ENCODE assay signal across 8 mouse cellular contexts in the genomic region with DNA sequence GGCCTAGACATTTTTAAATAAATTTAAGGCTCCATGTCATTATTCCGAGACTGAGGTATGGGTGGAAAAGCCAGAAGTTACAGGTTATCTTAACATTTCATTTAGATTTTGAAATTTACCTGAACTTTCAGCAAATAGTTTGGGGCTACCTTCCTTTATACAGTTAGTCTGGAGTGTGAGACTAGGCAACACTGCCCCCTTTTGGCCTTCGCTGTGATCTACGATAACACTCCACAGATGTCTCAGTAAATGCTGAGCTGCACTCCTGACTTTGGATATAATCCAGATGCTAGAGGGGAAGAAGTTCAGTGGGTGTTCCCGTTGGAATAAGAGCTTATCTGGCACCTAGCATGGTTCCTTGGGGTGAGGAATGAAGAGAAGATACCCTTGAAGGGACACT.
DNase-seq lines count a peak whose midpoint lies in the region; ATAC-seq and TF ChIP-seq lines count a peak whose summit lies in the region.

No protein-coding gene starts in this region.

- no peak overlapping the region for H3K4me3 ChIP-seq in layer of hippocampus, adult 2 months
- no peak overlapping the region for H3K4me3 ChIP-seq in neural tube, embryonic 12.5 days

- H3K4me1 ChIP-seq in neural tube, embryonic 12.5 days = no peaks in the 10 kb centered on the region

- no peaks in the 10 kb centered on the region for H3K27me3 ChIP-seq in neural tube, embryonic 12.5 days (replicated peaks)

- no peak overlapping the region for H3K4me2 ChIP-seq in neural tube, embryonic 12.5 days (replicated peaks)

- WGBS in neural tube, embryonic 12.5 days = 41% methylated on average over 4 of the region's 4 CpGs

- peak; percentile 2 to 4 for DNase-seq in cerebellum, adult 18-20 months
- DNase-seq in cerebellum, adult 9-11 months = no peak
- peak; percentile 4 for DNase-seq in ovary, postnatal 36 days (ENCODE audit: low spot score)
- no peak for DNase-seq in ovary, adult 18-20 months (ENCODE audit: low spot score)
- peak; percentile 65 for DNase-seq in forelimb bud, embryonic 11.5 days (ENCODE audit: low read depth, low spot score)
- DNase-seq in layer of hippocampus, adult 2 months (ENCODE audit: low spot score in 2 of 2) = peak; percentile 39 to 54
- DNase-seq in yolk sac, embryonic 10.5 days (ENCODE audit: low spot score) = no peak

- ATAC-seq in neural tube, embryonic 12.5 days (ENCODE audit: low FRiP score, low read depth) = peak; percentile 83

- H3K9me3 ChIP-seq in neural tube, embryonic 12.5 days = no peaks in the 10 kb centered on the region

- no peak overlapping the region for H3K27ac ChIP-seq in layer of hippocampus, adult 2 months
- H3K27ac ChIP-seq in neural tube, embryonic 12.5 days = no peak overlapping the region

- no peak overlapping the region for H3K9ac ChIP-seq in neural tube, embryonic 12.5 days

- TF ChIP-seq CTCF in layer of hippocampus, adult 2 months (conservative IDR thresholded peaks at IDR 0.05) = peak; percentile 83

- no peaks in the 10 kb centered on the region for H3K36me3 ChIP-seq in neural tube, embryonic 12.5 days

Comparison
In these comparisons a context has a peak if more than half of its experiments do, and no peak if none do; other contexts are left out.
1. DNase-seq: peak in cerebellum, adult 18-20 months (2 of 2), ovary, postnatal 36 days (single experiment), forelimb bud, embryonic 11.5 days (single experiment) and layer of hippocampus, adult 2 months (2 of 2); none in cerebellum, adult 9-11 months (single experiment), ovary, adult 18-20 months (single experiment) and yolk sac, embryonic 10.5 days (single experiment).